Mouse (Mus musculus): ENCODE data around the gene Abhd2.

Abhd2 gene

DNA sequence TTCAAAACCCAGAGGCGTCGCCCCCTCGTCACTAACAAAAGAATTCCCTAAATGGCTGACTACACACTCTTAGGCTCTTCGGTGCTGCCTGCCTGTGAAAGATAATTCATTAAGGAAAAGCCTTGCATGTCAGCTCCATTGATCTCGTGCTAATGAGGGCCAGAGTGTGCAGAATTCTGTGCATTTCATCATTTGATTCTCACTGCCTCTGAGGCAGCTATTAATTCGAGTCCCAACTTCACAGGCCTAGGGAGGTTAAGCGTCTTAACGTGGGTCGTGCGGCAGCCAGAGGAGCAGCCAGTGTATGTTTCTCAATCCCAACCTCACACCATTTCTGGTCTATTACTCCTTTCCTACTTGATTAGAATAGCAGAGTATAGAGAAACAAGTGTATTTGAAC is 58.2 kb downstream of the Abhd2 start:
- DNase-seq: no peak

DNA sequence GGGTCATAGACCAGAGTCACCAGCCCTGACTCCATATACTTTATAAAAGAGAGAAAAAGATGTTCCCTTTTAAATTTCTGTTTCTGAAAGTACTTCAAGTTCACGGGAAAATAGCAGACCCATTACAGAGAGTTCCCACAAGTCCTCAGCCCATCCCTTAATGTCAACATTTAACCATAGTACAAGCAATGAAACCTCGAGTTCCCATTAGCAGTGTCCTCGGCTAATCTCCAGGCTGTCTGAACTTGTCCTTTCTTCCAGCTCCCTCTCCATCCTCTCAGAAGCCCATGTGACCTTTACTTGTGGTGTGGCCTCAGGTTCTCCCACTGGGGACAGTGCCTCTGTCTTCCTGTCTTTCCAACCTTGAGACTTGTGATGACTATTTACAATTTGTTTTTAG is 60.4 kb downstream of the Abhd2 start:
- DNase-seq: no peak

DNA sequence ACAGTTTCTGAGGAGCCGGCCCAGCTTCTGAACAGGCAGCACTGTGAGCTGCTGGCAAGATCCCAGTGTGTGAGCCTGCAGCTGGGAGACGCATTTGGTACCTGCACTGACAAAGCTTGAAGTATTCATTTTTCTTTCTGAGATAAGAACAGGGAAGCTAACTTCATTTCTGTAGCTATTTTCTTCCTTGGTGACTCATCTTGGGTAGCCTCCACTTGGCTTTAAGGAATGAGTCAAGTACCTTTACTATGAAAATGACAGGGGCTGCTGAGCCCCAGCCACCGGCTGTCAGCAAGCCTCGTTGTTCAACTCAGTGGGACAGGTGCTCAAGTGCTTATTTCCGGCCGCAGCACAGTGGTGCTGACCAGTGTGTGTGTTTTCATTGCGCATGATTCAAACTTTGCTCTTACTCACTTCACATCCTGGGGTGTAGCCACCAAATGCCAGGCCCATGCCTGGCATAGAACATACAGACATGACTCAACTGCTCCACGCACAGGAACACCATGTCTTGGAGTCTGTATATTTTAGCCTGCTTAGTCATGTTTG is 63.4 kb downstream of the Abhd2 start:
- DNase-seq: no peak

DNA sequence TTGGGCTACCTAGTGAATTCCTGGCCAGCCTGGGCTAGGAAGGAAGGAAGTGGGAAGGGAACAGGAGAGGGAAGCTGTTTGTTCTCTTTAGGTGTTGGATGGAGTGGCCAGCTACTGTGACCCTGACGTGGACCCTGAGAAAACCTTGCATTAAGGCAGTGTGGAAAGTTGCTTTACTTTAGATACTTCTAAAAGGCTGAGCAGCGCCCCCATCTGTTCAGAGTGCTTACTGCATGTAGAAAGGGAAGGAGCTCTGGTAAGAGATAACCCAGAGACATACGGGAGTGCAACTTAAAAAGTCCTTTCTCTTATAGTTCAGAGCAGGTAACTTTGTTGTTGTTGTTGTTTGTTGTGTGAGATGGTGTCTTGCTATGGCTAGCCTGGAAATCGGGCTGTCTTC is 72.9 kb downstream of the Abhd2 start:
- DNase-seq: peak; percentile 17 to 74

DNA sequence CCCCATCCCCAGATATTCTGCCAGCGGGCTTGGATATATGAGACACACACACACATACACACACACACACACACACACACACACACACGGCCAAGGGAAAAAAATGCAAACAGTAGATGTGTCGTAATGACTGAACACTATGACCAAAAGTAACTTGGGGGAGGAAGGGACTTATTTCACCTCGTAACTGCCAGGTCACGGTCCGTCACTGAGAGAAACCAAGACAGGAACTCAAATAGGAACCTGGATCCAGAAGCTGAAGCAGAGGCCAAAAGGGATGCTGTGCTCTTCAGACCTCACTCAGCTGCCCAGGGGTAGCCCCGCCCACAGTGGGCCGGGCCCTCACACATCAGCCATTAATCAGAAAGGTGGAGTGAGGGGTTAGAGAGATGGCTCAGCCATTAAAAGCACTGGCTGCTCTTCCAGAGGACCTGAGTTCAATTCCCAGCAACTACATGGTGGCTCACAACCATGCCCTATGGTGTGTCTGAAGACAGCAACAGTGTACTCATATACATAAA is 73.6 kb downstream of the Abhd2 start:
- DNase-seq: no peak

DNA sequence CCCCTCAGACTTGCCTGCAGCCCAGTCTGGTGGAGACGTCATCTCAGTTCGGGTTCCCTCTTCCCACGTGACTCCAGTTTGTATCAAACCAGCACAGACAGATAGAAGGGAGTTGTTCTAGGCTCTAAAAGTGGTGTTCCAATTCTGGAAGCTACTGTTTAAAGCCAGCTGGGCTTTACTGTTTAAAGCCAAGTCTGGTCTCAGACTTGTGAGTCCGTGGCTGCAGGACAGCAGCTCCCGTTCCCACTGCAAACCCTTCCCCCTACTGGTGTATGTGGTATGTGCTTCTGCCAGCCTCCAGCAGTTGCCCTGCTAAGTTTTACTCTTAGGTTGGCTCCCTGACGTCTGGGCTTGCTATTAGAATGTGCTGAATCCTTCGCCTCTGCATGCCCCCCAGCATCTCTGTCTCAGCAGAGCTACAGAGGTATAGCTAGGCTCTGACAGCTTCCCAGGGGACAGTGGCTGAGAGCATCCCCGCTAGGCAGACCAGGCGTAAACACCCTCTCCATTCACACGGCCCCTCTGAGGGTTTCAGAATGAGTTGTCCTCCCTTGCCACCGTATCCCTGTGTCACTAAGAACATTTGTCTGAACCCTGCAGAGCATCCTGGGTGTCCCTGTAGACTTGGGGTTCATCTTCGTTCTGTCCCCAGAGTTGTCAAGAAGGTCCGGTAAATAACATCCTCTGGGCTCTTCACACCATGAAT is 74.3 kb downstream of the Abhd2 start:
- no peak for DNase-seq

DNA sequence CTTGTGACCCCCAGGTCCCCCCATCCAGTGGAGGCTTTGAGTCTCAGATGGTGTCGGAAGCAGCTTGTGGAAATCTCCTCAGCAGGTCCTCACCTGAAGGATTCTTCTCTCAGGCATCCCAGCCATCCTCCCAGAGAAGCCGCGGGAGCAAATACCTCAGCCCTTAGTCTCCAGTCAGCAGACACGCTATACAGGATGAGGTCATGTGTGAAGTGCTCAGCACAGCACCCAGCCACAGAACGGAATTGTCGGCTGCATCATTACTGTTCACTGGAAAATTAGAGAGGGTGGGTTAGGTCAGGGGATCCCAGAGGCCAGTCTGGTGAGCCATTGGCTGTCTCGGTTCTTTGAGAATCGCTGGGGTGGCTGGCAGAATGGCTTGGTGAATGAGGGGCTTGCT is 75.8 kb downstream of the Abhd2 start:
- DNase-seq: no peak

DNA sequence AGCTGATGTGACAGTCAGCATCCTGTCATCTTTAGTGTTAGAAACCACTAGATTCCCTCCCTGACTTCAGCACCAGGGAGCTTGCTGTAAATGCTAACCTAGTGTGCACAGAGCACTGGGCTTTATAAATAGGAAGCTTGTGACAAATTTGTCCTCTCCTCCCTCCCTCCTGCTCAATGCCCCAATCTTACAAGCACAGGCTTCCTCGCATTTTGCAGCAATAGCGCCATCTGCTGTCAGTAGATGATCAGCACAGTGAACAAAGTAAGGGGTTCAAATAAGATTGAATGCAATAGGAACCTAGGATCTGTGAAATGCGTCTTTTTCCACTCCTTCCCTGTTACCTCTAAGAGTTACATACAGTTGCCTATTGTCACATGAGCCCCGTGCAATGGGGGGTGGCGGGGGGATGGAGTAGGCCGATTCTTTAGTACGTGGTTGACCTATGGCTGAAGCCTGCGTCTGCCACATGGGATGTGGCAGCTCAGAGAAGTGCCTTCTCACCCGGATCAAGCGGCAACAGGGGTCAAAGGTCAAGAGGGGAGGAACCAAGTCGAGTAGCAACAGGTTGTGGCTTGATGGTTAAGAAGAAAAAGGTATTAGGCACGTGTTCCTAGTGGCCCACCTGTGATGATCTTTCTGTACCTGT is 76.9 kb downstream of the Abhd2 start:
- peak; percentile 52 to 76 for DNase-seq

DNA sequence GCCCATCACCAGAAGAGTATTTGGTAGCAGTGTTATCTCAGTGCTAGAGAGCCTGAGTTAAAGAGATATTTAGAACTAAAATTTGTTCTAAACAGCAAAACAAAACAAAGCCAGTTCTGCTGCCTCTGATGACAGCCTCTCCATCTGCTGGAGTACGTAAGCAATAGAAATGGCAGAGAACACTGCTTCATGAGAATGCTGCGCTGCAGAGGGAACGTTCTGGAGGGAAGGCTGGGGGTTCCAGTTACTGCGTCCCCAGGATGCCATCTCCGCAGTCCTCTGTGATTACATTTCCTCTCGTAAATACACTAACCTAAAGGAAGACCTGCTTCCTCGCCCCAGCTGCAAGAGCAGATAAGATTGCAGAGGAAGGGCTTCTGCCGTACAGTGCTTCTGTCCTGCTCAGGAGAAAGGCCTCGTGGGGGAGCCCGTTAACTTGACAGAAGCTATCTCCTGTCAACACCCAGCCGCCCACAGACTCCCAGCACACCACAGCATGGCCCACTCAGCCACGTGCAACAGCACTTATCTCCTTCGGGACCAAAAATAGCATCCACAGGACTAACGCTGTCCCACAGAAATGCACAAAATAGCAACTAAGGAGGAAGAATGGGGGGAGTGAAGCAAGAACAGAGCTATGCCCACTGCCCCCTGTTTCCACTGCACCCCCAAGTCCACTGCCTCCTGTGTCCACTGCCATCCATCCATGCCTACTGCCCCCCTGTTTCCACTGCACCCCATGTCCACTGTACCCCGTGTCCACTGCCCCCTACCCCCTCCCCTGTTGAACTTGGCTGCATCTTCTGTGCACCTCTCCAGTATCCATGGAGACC is 85.6 kb downstream of the Abhd2 start:
- no peak for DNase-seq

DNA sequence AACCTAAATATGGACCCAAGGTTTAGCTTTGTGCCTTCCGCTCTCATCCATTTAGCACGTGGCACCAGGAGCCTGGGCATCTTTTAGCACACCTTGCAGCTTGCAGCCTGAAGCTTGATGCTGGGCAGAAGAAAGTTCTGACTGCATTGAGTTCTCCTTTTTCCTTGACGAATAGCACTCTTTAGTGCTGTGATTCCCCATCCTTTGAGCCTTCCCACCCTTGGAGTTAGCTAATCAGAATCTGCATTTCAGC is 86.1 kb downstream of the Abhd2 start:
- no peak for DNase-seq

DNA sequence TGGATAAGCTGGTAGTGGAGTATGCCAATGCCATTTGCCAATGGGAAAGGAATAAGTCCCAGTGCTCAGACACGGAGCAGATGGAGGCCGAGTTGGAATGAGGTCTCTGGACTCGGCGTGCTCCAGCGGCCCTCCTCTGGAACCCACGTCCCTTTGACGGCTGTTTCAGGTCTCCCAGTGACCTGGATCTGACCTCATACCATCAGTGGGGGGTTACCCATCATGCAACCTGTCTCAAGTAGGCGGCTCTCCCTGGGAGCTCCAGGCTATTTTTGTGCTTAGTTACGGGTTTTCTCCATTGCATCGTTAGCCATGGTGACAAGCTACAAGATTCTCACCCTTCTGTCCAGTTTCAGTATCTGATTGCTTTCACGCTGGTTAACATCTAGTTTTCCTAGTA is 87.1 kb downstream of the Abhd2 start:
- DNase-seq: no peak

DNA sequence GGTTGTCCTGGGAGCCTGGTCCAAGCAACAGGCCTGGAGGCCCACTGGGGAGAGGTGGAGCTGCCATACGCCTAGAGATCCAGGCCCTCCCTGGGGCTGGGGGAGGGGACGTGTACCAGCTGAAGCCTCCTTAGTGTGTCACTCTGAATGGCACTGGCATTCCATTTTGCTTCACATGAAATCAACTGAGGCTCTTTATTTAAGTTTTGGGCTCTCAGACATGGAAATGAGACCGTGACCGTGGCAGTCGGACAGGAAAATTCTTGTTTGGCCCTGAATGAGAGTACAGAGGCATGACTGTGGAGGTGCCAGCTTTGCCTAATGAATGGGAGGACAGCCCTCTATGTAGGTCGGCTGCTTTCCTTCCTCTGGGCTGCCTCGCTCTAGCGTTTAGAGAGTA is 89.2 kb downstream of the Abhd2 start:
- DNase-seq: no peak

DNA sequence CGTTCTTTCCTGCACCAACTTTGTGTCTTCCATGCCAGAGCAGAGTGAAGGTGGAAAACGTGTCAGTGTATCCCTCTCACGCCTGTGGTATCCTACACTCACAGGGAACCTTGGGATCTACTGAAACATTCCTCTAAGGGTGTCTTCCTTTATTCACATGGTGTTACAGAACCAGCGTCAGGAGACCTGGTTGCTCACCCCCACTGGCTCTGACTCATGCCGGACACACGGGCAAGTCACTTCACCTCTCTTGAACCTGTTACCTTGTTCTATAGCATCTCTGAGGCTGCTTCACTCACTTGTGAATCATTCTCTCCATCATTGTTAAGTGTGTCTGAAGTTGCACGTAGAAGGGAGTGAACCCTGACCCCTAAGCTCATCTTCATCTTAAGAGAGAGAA is 89.8 kb downstream of the Abhd2 start:
- no peak for DNase-seq

DNA sequence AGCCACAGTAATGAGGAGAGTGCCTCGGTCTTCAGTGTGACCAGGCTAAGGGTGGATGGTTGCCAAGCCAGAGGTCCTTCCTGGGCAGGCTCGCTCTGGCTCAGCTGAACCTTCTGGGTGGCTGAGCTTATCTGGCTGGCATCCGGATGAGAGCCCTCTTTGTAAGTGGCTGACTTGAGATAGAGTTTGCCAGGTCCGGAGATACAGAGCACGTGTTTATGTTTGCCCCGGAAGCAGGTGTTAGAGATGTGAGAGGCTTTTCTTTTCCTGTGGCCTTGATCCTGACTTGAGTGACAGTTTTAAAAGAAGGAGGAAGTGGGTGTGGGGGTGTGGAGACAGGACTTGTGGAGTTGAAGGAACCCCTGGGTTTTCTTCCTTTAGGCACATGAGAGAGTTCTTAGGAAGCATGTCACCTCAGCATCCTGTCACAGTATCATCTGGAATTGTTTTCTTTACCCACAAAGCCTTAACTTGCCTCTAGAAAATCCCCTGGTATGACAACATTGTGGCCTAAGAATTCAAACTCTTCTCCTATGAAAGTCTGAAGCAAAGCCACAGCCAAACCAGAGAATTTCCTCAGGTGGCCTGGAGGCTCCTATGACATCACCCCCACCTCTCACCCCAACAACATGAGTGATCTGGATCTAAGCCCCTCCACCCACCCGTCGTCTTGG is 90.5 kb downstream of the Abhd2 start:
- peak; percentile 22 to 27 for DNase-seq

DNA sequence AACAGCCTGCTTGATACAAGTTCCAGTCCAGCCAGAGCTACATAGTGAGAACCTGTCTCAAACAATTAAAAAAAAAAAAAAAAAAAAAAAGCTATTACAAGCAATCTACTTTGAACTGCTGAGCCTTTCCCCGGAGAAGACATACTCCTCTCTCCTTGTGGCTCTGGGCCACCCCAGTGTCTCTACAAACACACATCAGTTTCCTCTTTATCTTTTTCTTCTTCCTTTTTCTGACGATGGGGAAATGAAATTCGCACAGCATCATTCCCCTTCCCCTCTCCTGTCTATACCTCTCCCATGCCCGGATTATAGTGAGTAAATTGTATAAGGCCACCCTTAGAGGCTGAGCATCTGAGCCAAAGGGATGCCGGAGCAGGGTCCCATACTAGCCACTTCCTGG is 95.7 kb downstream of the Abhd2 start:
- no peak for DNase-seq

DNA sequence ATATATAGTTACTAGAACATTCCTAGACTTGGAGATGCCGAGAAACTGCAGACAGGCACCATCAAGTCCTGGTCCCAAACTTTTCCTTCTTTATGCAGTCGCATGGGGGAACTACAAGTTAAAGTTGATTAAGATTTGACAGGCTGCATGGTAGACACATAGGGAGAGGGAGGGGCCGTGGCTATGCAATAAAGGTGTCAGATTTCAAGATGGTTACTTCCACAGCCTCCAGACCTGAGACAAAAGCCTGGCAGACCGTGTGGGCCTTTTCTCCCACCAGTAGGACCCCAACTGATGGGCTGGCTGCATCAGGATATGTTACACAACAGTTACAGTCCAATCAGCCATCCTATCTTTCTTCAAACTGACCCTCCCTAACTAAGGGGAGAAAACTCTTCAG is 96.4 kb downstream of the Abhd2 start:
- DNase-seq: no peak

DNA sequence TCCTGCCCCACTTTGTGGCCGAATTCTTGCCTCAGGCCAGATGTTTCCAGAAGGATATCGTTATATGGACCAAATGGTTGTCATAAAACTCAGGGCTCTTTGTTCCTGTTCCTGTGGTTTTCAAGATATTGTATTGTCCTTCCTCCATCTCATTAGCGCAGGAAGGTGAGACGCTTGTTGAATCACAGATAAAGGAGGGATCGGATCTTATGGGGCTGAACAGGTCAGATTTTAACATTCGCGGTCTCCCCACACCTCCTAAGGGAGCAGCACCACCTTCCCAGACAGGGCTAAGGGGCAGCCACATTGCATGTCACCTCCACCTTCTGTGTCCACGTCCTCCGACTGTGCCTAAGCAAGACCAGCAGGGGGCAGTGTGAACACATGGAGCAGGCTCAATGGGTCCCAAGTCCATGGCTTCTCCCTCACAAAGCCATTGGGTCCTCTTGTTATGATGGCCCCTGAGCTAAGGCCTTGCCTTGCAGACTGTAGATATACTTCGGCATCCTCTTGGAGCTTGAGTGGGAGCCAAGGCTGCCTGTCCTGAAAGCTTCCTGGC is 98.4 kb downstream of the Abhd2 start:
- DNase-seq: peak; percentile 45 to 62

DNA sequence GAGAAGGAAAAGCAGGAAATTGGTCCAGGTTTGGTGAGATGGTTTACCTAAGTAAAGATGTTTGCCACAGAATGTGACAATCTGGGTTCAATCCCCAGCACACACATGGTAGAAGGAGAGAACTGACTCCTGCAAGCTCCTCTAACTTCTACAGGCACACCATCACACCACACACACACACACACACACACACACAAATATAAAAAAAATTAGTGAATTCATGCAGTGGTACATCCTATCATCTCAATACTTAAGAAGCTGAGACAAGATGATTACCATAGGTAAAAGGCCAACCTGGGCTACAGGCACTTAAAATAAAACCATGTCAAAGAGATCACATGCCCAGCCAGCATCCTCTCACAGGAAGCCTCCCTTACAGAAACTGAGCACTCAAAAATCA is 101.0 kb downstream of the Abhd2 start:
- no peak for DNase-seq

DNA sequence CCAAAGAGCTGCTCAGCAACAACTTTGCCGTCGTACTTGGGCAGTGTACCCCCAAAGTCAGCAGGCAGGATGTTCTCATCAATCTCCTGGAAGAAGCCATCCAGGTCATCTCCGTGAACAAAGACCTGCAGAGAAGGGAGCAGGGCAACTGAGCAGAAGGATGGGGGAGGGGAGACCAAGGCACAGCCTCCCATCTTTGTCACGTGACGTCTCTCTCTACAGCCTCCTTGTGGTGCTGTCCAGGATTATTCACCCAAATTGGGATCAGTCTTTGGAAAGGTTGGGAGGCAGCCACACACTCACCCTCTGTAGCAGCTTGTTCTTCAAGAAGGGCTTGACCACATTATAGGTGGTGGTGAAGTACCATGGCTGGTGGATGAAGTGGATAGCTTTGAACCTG is 102.6 kb downstream of the Abhd2 start:
- DNase-seq: no peak

DNA sequence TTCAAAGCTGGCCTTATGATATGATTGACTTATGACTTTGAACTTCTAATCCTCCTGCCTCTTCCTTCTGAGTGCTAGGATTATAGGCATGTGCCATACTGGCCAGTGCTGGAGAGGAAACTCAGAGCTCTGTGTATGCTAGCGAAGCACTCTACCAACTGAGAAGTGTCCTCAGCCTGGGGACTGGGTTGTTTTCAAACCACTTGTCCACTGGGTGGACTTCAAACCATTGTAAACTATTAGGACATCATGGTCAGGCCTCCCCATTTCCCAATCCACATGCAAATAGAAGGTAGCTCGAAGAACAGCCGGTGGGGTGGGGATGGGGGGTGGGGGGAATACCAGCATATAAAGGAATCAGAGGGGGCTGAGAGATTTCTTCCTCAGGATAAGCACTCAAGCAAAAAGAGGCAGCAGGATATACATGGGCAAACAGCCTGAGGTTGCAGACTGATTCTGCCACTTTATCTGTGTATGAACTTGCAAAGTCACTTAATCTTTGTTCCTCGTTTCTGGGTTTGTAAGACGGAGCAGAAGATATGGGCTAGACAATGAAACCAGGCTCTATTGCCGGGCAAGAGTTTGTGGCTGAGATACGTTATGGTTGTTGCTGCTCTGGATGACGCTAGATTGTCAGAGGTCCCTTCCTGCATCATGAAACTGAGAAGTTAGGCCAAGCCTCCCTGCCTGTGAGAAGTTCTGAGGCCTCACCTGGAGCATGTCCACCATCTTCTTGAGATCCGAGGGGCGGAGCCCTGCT is 103.7 kb downstream of the Abhd2 start:
- DNase-seq: no peak

DNA sequence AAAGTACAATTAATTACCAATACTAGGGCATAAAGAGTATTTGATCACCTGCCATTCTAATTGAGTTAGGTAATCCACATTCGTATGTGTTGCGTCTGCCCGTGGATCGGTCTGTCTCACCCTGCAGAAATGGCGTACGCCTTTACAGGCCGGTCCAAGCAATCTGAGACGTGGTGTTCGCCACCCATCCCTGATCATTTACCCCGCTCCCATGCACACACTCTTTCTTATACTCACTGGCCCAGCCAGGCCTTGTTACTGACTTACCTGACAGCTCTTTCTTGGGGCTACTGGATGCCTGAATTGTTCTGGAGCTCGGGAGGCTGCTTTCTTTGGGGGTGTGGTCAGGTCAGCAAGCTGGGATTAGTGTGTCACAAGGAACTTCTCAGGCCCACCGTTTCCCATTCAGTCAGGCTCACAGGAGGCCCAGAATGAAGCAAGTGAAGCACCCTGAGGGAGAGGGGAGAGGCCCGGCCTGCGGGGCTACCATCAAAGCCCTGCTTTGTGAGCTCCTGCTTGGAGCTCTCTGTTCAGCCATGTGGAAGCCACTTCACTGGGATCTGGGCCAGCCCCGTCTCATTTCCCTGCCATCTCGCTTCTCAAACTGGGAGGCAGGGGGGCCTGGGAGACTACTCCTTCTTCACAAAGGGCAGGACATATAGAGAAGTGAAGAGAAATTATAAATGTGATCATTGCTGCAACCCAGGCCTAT is 113.6 kb downstream of the Abhd2 start, which contains the start of gene Rlbp1:
Rlbp1 (minus strand) TSS at position 627 of the 712 bp plus-strand sequence.
- DNase-seq: no peak

Data from kidney, adult 8-10 months (tissue).